Mouse (Mus musculus) stomach, embryonic 15.5 days (tissue): ENCODE results near the gene Auts2. TPM values are rescaled to one million over a fixed set of nuclear protein-coding genes. Genes with fewer than 3 reads are reported as not detected.

Experiments
- ATAC-seq: fragments of 200-750 bp; cut with Nextera tagmentation; 2 replicates; pipeline ENCODE4 v1.8.0; 2017; ENCODE audit warnings: low read depth, moderate number of reproducible peaks, moderate TSS enrichment; ENCODE audit not compliant: insufficient read depth, low FRiP score
- H3K27ac ChIP-seq: fragments of 300-500 bp; sonication (generic); 2 replicates; pipeline ENCODE4 v1.5.1; 2015; ENCODE audit warnings: mild to moderate bottlenecking, inconsistent platforms
- H3K27me3 ChIP-seq: fragments of 300-500 bp; sonication (generic); replicated peaks from 2 replicates; pipeline ENCODE4 v1.6.1; 2015; ENCODE audit warnings: inconsistent platforms
- H3K36me3 ChIP-seq: fragments of 300-500 bp; sonication (generic); 2 replicates; pipeline ENCODE4 v1.6.1; 2015; ENCODE audit warnings: inconsistent platforms
- H3K4me1 ChIP-seq: fragments of 300-500 bp; sonication (generic); 2 replicates; pipeline ENCODE4 v1.6.1; 2015; ENCODE audit warnings: inconsistent platforms
- H3K4me2 ChIP-seq: fragments of 300-500 bp; sonication (generic); 2 replicates; pipeline ENCODE4 v1.6.1; 2015; ENCODE audit warnings: mild to moderate bottlenecking, inconsistent platforms
- H3K4me3 ChIP-seq: fragments of 300-500 bp; sonication (generic); replicated peaks from 2 replicates; pipeline ENCODE4 v1.5.1; 2015; ENCODE audit warnings: inconsistent platforms
- H3K9ac ChIP-seq: fragments of 300-500 bp; sonication (generic); 2 replicates; pipeline ENCODE4 v1.6.1; 2015; ENCODE audit warnings: inconsistent platforms
- H3K9me3 ChIP-seq: fragments of 300-500 bp; sonication (generic); 2 replicates; pipeline ENCODE4 v1.6.1; 2016; ENCODE audit warnings: inconsistent platforms
- WGBS: fragments of 180-500 bp; shearing (Covaris S2); methylation state at CpG from one replicate; pipeline ENCODE4 v1.1.7; 2015; 5-methylcytosine and 5-hydroxymethylcytosine counted together
- polyA plus RNA-seq: library from polyadenylated mRNA; unstranded; fragments of >200 nt; fragmentation: Nextera tagmentation; extraction: Ambion mirVana; gene quantifications from 2 replicates; pipeline ENCODE4 v1.2.1, GENCODE M21; 2015

Auts2 gene
- polyA plus RNA-seq, 1 experiment from 2014 or later, result 25.5 TPM

DNA sequence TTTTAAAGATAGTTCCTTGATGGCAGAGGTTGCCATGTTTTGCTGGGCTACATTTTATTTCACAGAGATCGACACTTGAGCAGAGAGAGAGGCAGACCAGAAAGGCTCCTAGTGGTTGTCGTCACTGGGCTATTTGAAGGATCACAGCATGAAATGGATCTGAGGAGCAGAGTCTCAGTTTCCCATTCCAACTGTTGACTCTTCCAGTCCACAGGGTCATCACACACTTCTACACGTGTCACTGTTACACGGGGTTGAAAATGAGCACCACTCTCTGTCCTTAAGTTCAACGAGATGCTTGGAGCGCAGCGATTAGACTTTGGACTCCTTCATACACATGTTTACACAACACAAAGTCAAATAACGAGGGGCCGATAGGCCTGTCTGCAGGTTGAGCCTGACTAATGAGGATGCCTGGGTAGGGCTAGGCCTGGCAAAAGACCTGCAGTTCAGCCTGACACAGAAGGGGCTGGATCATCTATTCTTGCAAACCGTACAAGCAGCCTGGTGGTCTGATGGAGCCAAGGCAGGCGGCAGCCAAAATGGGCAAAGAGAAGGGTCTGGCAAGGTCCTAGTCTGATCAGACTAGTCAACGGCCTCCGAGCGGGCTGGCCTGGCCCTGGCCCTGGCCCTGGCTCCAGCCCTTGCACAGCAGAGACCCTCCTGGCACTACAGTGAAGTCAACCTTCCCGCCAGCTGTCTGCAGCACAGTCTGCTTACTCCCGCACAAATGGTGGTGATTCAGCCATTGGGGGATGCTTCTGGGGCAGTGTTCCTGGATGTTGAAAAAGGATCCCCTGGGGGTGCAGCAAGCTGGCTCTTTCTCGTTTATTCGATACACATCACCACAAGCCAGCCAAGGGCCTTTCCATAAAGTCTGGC lies 969.6 kb downstream of the Auts2 start:
- peak; percentile 90 for ATAC-seq
- 69% methylated on average over 18 of the region's 18 CpGs for WGBS
- Histone ChIP-seq H3K4me1 (0 out of 2 replicates have a peak, but pooled peaks cover 4% of the 10 kb centered on the region), H3K9ac (no peak overlapping the region), H3K4me3 (no peak overlapping the region), H3K9me3 (no peaks in the 10 kb centered on the region), H3K27me3 (no peaks in the 10 kb centered on the region), H3K4me2 (no peak overlapping the region), H3K27ac (peak overlapping the region; percentile 55; the same call in 1 of the 2 replicates), H3K36me3 (no peaks in the 10 kb centered on the region)

GRCm38 (mm10) chr5:131566032-131566431 lies 977.1 kb downstream of the Auts2 start:
- no peak overlapping the region for H3K27ac ChIP-seq
- H3K4me1 ChIP-seq, result no peaks in the 10 kb centered on the region
- H3K27me3 ChIP-seq, result no peaks in the 10 kb centered on the region
- H3K9ac ChIP-seq, result no peak overlapping the region
- H3K4me2 ChIP-seq, result no peak overlapping the region
- H3K9me3 ChIP-seq, result no peaks in the 10 kb centered on the region
- H3K4me3 ChIP-seq, result no peak overlapping the region
- H3K36me3 ChIP-seq, result no peaks in the 10 kb centered on the region
- WGBS, result 56% methylated on average over 6 of the region's 6 CpGs
- no peak for ATAC-seq

- WGBS, result 89% methylated on average over 5 of the region's 5 CpGs
- ATAC-seq, result no peak
- H3K9me3 ChIP-seq, result no peaks in the 10 kb centered on the region
Measured at GRCm38 (mm10) chr5:131563630-131564252, 979.4 kb downstream of the Auts2 start.

DNA sequence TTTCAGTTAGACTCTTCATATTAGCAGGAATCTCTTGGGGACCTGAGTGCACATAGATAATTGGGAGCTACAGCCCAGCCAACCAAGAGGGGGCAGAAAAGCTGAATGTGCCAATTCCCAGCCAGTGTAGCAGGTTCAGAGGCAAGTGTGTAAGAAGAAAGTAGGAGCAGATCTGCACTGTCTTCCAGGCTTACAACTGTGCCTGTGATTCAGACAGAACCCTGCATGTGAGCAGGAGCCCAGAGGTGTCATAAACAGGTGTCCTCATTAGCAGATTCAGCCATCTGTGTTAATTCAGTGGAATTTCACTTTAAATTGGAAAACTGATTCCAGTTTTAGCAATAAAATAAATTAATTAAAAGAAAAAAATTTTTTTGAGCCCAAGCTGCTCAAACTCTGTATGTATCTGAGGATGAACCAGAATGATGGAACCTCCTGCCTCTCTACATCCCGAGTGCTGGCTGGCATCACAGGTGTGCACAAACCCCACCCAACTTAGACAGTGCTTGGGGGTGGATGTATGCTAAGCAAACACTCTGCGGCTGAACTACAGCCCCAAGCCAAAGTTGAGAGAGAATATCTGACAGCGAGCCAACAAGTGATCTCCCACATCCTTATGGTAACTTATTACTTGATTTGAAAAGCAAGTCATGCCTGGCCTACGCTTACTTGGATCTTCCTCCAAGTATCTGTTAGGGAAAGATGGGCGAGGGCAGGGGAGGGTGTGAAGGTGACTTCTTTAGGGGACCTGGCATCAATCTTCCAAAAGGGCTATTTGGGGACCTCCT lies 982.2 kb downstream of the Auts2 start:
- H3K9me3 ChIP-seq, result no peaks in the 10 kb centered on the region
- 0 out of 2 replicates have a peak, but pooled peaks cover 4% of the 10 kb centered on the region for H3K4me1 ChIP-seq
- no peaks in the 10 kb centered on the region for H3K27me3 ChIP-seq
- H3K9ac ChIP-seq, result no peak overlapping the region
- no peak overlapping the region for H3K4me3 ChIP-seq
- H3K4me2 ChIP-seq, result no peak overlapping the region
- ATAC-seq, result no peak
- no peaks in the 10 kb centered on the region for H3K36me3 ChIP-seq
- WGBS, result 64% methylated on average over 5 of the region's 5 CpGs
- H3K27ac ChIP-seq, result no peak overlapping the region

More at GRCm38 (mm10) chr5:131563630-131564252, 979.4 kb downstream of the Auts2 start:
- Histone ChIP-seq H3K4me2 (no peak overlapping the region), H3K9ac (no peak overlapping the region), H3K27me3 (no peaks in the 10 kb centered on the region), H3K36me3 (no peaks in the 10 kb centered on the region), H3K4me3 (no peak overlapping the region), H3K4me1 (no peaks in the 10 kb centered on the region), H3K27ac (no peak overlapping the region)

- Histone ChIP-seq H3K4me3 (no peak overlapping the region), H3K27me3 (no peaks in the 10 kb centered on the region), H3K9ac (no peak overlapping the region), H3K36me3 (no peaks in the 10 kb centered on the region), H3K4me1 (0 out of 2 replicates have a peak, but pooled peaks cover 4% of the 10 kb centered on the region), H3K4me2 (no peak overlapping the region), H3K9me3 (no peaks in the 10 kb centered on the region), H3K27ac (no peak overlapping the region)
- no peak for ATAC-seq
- WGBS, result 48% methylated on average over 8 of the region's 8 CpGs
Measured at GRCm38 (mm10) chr5:131558403-131559174, 984.6 kb downstream of the Auts2 start.

GRCm38 (mm10) chr5:131557591-131558385 lies 985.4 kb downstream of the Auts2 start:
- H3K27me3 ChIP-seq, result no peaks in the 10 kb centered on the region
- H3K27ac ChIP-seq, result no peak overlapping the region
- H3K9me3 ChIP-seq, result no peaks in the 10 kb centered on the region
- WGBS, result 66% methylated on average over 14 of the region's 14 CpGs
- H3K4me3 ChIP-seq, result no peak overlapping the region
- H3K4me1 ChIP-seq, result 0 out of 2 replicates have a peak, but pooled peaks cover 4% of the 10 kb centered on the region
- no peaks in the 10 kb centered on the region for H3K36me3 ChIP-seq
- H3K9ac ChIP-seq, result no peak overlapping the region
- no peak for ATAC-seq
- H3K4me2 ChIP-seq, result no peak overlapping the region

DNA sequence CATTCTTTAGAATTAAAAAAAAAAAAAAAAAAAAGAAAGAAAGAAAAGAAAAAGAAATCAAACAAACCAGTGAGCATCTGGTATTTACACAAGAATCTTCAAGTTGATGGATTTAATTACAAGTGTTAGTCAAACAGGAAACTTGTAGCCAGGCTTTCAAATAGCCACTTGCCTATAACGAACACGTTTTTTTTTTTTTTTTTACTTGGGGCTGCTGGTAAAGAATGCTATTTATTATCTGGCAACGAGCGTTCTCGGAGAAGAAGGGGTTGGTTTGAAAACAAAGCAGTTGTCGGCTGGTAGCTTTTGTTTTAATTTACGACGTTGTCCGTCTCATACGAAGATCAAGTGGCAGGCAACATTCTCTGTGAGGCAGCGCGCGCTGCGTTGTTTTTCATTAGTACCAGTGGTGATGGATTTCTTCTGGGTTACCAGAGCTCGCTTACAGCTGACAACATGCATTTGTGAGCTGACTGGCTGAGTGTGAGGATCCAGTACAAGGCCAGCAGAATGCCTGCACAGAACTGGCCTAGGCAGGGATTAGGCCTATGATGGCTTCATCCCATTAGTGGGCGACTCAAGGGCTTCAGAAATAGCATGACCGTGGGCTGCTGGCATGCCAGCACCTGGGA lies 994.1 kb downstream of the Auts2 start:
- Histone ChIP-seq H3K9me3 (no peaks in the 10 kb centered on the region), H3K36me3 (no peaks in the 10 kb centered on the region), H3K4me1 (no peaks in the 10 kb centered on the region), H3K27ac (no peak overlapping the region), H3K9ac (no peak overlapping the region), H3K27me3 (no peaks in the 10 kb centered on the region), H3K4me2 (0 out of 2 replicates have a peak overlapping the region, but pooled peaks have one; percentile 10), H3K4me3 (no peak overlapping the region)
- 19% methylated on average over 17 of the region's 17 CpGs for WGBS
- no peak for ATAC-seq

DNA sequence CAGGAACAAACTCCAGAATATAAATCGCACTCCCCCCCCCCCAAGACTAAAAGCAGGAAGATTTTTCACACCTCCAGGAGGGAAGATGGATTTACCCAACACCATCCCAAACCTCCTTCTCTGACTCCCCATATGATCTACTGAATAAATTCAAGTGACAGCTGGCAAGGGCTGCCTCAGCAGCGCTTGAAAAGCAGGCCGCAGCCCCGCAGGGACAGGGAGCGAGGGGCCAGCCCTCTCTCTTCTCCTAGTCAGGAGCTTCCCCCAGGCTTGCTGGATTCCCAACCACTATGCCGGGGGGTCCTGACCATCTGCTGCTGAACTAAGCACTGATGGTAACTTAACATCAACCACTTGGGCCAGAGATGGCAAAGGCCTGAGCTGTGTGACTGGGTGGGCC lies 995.2 kb downstream of the Auts2 start:
- no peak for ATAC-seq
- no peak overlapping the region for H3K4me3 ChIP-seq
- no peak overlapping the region for H3K9ac ChIP-seq
- H3K27ac ChIP-seq, result no peak overlapping the region
- 73% methylated on average over 6 of the region's 6 CpGs for WGBS
- H3K9me3 ChIP-seq, result no peaks in the 10 kb centered on the region
- no peaks in the 10 kb centered on the region for H3K27me3 ChIP-seq
- no peak overlapping the region for H3K4me2 ChIP-seq
- H3K36me3 ChIP-seq, result no peaks in the 10 kb centered on the region
- no peaks in the 10 kb centered on the region for H3K4me1 ChIP-seq

GRCm38 (mm10) chr5:131546414-131546813 lies 996.7 kb downstream of the Auts2 start:
- H3K27ac ChIP-seq, result no peak overlapping the region
- WGBS, result 83% methylated on average over 1 of the region's 1 CpGs
- H3K4me1 ChIP-seq, result no peaks in the 10 kb centered on the region
- no peak overlapping the region for H3K4me3 ChIP-seq
- ATAC-seq, result no peak
- no peaks in the 10 kb centered on the region for H3K27me3 ChIP-seq
- H3K4me2 ChIP-seq, result no peak overlapping the region
- no peak overlapping the region for H3K9ac ChIP-seq
- H3K9me3 ChIP-seq, result no peaks in the 10 kb centered on the region
- no peaks in the 10 kb centered on the region for H3K36me3 ChIP-seq

DNA sequence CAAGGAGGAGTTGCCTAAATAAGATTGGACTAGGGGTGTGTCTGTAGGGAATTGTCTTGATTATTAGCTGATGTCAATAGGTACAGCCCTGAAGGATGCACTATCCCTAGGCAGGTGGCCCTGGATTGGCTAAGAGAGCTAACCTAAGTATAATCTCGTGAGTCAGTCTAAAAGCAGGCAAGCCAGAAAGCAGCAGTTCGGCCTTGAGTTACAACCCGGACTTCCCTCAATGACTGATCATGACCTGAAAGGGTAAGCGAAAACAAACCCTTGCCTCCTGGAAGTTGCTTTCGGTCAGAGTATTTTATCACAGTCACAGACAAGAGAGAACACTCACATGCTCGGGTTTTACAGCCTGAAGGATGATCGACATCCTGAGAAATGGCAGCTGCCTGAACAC lies 998.8 kb downstream of the Auts2 start:
- H3K27me3 ChIP-seq, result no peaks in the 10 kb centered on the region
- no peak overlapping the region for H3K27ac ChIP-seq
- H3K4me2 ChIP-seq, result no peak overlapping the region
- no peaks in the 10 kb centered on the region for H3K36me3 ChIP-seq
- WGBS, result 70% methylated on average over 7 of the region's 7 CpGs
- H3K4me3 ChIP-seq, result no peak overlapping the region
- H3K9ac ChIP-seq, result no peak overlapping the region
- H3K9me3 ChIP-seq, result no peaks in the 10 kb centered on the region
- H3K4me1 ChIP-seq, result no peaks in the 10 kb centered on the region
- no peak for ATAC-seq
